Mouse (Mus musculus): ENCODE data around the gene Hoxb6.

- TF ChIP-seq CTCF (IDR thresholded peaks at IDR 0.05; ENCODE audit: borderline replicate concordance, extremely low read depth, insufficient read depth, insufficient read length) (no peak), POLR2A (IDR thresholded peaks at IDR 0.05; ENCODE audit: borderline replicate concordance, extremely low read depth, insufficient read depth, insufficient read length, poor library complexity, severe bottlenecking) (no peak)
These were observed 33.2 kb upstream of the Hoxb6 start for GRCm38 (mm10) chr11:96259038-96259437.

All from brain, embryonic 14.5 days (tissue).